Mouse (Mus musculus) frontal cortex, adult (tissue): ENCODE measurements at regions not wholly inside any gene's neighbourhood (a gene's known extent, or its start where the extent isn't known, plus 50 kb on each side); places are given as distances from the start of the nearest gene placed in this dataset.
A peak's percentile ranks its signal among the peaks of the same experiment; 100 is the strongest.
"Not testable (repeated sequence)": the region's sequence is repeated elsewhere in the genome, so short reads cannot be mapped to it uniquely, and the experiment has no call there.

Source experiments
- ATAC-seq: cut with Nextera tagmentation; 2 replicates; pipeline ENCODE4 v1.9.2; 2017; ENCODE audit warnings: mild to moderate bottlenecking, moderate library complexity, mixed read lengths; ENCODE audit not compliant: low TSS enrichment

GRCm38 (mm10) chr8:19588715-19589114 lies 93.8 kb downstream of the Defb7 start:
- no peak for ATAC-seq

GRCm38 (mm10) chr8:19601542-19601941 lies 106.6 kb downstream of the Defb7 start:
- ATAC-seq, result not testable (repeated sequence)

GRCm38 (mm10) chr8:19606586-19606985 lies 111.7 kb downstream of the Defb7 start:
- ATAC-seq, result no peak

GRCm38 (mm10) chr8:19627514-19627913 lies 101.9 kb upstream of the 4930467E23Rik start:
- ATAC-seq, result peak; percentile 64; the same call in 1 of the 2 replicates

- ATAC-seq, result peak; percentile 59; the same call in 1 of the 2 replicates
Measured at GRCm38 (mm10) chr8:19648591-19648990, 80.8 kb upstream of the 4930467E23Rik start.
